Mouse (Mus musculus): ENCODE measurements around the gene Micu2. TPM values are rescaled to one million over a fixed set of nuclear protein-coding genes. Genes with fewer than 3 reads are reported as not detected.
A peak's percentile ranks its signal among the peaks of the same experiment; 100 is the strongest.

Micu2 gene
- polyA plus RNA-seq, 2 experiments: 42.7 to 67.1 TPM

GRCm38 (mm10) chr14:57886032-57886431 lies 113.0 kb downstream of the Micu2 start:
- DNase-seq (ENCODE audit: low spot score): no peak
- TF ChIP-seq POLR2A (IDR thresholded peaks at IDR 0.05; ENCODE audit: borderline replicate concordance, extremely low read depth, insufficient read depth, insufficient read length): no peak
- Histone ChIP-seq H3K36me3 (ENCODE audit: control insufficient read depth, insufficient read depth, low read length) (0 out of 2 replicates have a peak, but pooled peaks cover 4% of the 10 kb centered on the region), H3K9me3 (ENCODE audit: control insufficient read depth, low read length) (no peaks in the 10 kb centered on the region), H3K9ac (ENCODE audit: low read depth, low read length, severe bottlenecking) (no peak overlapping the region), H3K27me3 (ENCODE audit: control insufficient read depth, insufficient read depth, low read length) (no peaks in the 10 kb centered on the region), H3K27ac (replicated peaks; ENCODE audit: low read depth, low read length) (no peak overlapping the region), H3K4me1 (ENCODE audit: control insufficient read depth, insufficient read depth, low read length) (peaks cover 8% of the 10 kb centered on the region; the same call in 1 of the 2 replicates), H3K4me3 (replicated peaks; ENCODE audit: low read length) (no peak overlapping the region), H3K4me2 (replicated peaks; ENCODE audit: low read depth, low read length, severe bottlenecking) (no peak overlapping the region)
- 88% methylated on average over 2 of the region's 2 CpGs for WGBS
- ATAC-seq (ENCODE audit: low FRiP score, low read depth): no peak

- WGBS: 90% methylated on average over 3 of the region's 3 CpGs
- Histone ChIP-seq H3K4me2 (replicated peaks; ENCODE audit: low read depth, low read length, severe bottlenecking) (no peak overlapping the region), H3K4me3 (replicated peaks; ENCODE audit: low read length) (no peak overlapping the region), H3K4me1 (ENCODE audit: control insufficient read depth, insufficient read depth, low read length) (peaks cover 4% of the 10 kb centered on the region; the same call in 1 of the 2 replicates), H3K27me3 (ENCODE audit: control insufficient read depth, insufficient read depth, low read length) (no peaks in the 10 kb centered on the region), H3K9ac (ENCODE audit: low read depth, low read length, severe bottlenecking) (no peak overlapping the region), H3K27ac (replicated peaks; ENCODE audit: low read depth, low read length) (no peak overlapping the region), H3K9me3 (ENCODE audit: control insufficient read depth, low read length) (no peaks in the 10 kb centered on the region), H3K36me3 (ENCODE audit: control insufficient read depth, insufficient read depth, low read length) (0 out of 2 replicates have a peak, but pooled peaks cover 4% of the 10 kb centered on the region)
- peak; percentile 18 for DNase-seq (ENCODE audit: low spot score)
- no peak for ATAC-seq (ENCODE audit: low FRiP score, low read depth)
- no peak for TF ChIP-seq POLR2A (IDR thresholded peaks at IDR 0.05; ENCODE audit: borderline replicate concordance, extremely low read depth, insufficient read depth, insufficient read length)
Measured at GRCm38 (mm10) chr14:57883341-57883740, 115.7 kb downstream of the Micu2 start.

- Histone ChIP-seq H3K4me2 (replicated peaks; ENCODE audit: low read depth, low read length, severe bottlenecking) (no peak overlapping the region), H3K4me1 (ENCODE audit: control insufficient read depth, insufficient read depth, low read length) (peaks cover 2% of the 10 kb centered on the region; the same call in 1 of the 2 replicates), H3K4me3 (replicated peaks; ENCODE audit: low read length) (no peak overlapping the region), H3K27ac (replicated peaks; ENCODE audit: low read depth, low read length) (0 out of 2 replicates have a peak overlapping the region, but pooled peaks have one; percentile 9), H3K36me3 (ENCODE audit: control insufficient read depth, insufficient read depth, low read length) (0 out of 2 replicates have a peak, but pooled peaks cover 4% of the 10 kb centered on the region), H3K27me3 (ENCODE audit: control insufficient read depth, insufficient read depth, low read length) (no peaks in the 10 kb centered on the region), H3K9ac (ENCODE audit: low read depth, low read length, severe bottlenecking) (no peak overlapping the region), H3K9me3 (ENCODE audit: control insufficient read depth, low read length) (no peaks in the 10 kb centered on the region)
- TF ChIP-seq POLR2A (IDR thresholded peaks at IDR 0.05; ENCODE audit: borderline replicate concordance, extremely low read depth, insufficient read depth, insufficient read length): no peak
- 73% methylated on average over 4 of the region's 4 CpGs for WGBS
- no peak for DNase-seq (ENCODE audit: low spot score)
- ATAC-seq (ENCODE audit: low FRiP score, low read depth): no peak
Measured at GRCm38 (mm10) chr14:57882720-57883119, 116.3 kb downstream of the Micu2 start.

GRCm38 (mm10) chr14:57881793-57882192 lies 117.3 kb downstream of the Micu2 start:
- H3K36me3 ChIP-seq (ENCODE audit: control insufficient read depth, insufficient read depth, low read length): 0 out of 2 replicates have a peak, but pooled peaks cover 4% of the 10 kb centered on the region
- DNase-seq (ENCODE audit: low spot score) (no peak), ATAC-seq (ENCODE audit: low FRiP score, low read depth) (no peak)
- no peak overlapping the region for H3K9ac ChIP-seq (ENCODE audit: low read depth, low read length, severe bottlenecking)
- no peaks in the 10 kb centered on the region for H3K27me3 ChIP-seq (ENCODE audit: control insufficient read depth, insufficient read depth, low read length)
- peaks cover 2% of the 10 kb centered on the region; the same call in 1 of the 2 replicates for H3K4me1 ChIP-seq (ENCODE audit: control insufficient read depth, insufficient read depth, low read length)
- H3K4me2 ChIP-seq (replicated peaks; ENCODE audit: low read depth, low read length, severe bottlenecking): no peak overlapping the region
- H3K9me3 ChIP-seq (ENCODE audit: control insufficient read depth, low read length): no peaks in the 10 kb centered on the region
- WGBS: 52% methylated on average over 4 of the region's 4 CpGs
- peak overlapping the region; percentile 9; the same call in 1 of the 2 replicates for H3K27ac ChIP-seq (replicated peaks; ENCODE audit: low read depth, low read length)
- H3K4me3 ChIP-seq (replicated peaks; ENCODE audit: low read length): no peak overlapping the region
- TF ChIP-seq POLR2A (IDR thresholded peaks at IDR 0.05; ENCODE audit: borderline replicate concordance, extremely low read depth, insufficient read depth, insufficient read length): no peak

GRCm38 (mm10) chr14:57881074-57881473 lies 118.0 kb downstream of the Micu2 start:
- Histone ChIP-seq H3K27me3 (ENCODE audit: control insufficient read depth, insufficient read depth, low read length) (no peaks in the 10 kb centered on the region), H3K36me3 (ENCODE audit: control insufficient read depth, insufficient read depth, low read length) (0 out of 2 replicates have a peak, but pooled peaks cover 4% of the 10 kb centered on the region), H3K4me3 (replicated peaks; ENCODE audit: low read length) (no peak overlapping the region), H3K9ac (ENCODE audit: low read depth, low read length, severe bottlenecking) (no peak overlapping the region), H3K4me2 (replicated peaks; ENCODE audit: low read depth, low read length, severe bottlenecking) (no peak overlapping the region), H3K4me1 (ENCODE audit: control insufficient read depth, insufficient read depth, low read length) (peaks cover 2% of the 10 kb centered on the region; the same call in 1 of the 2 replicates), H3K9me3 (ENCODE audit: control insufficient read depth, low read length) (no peaks in the 10 kb centered on the region), H3K27ac (replicated peaks; ENCODE audit: low read depth, low read length) (no peak overlapping the region)
- no peak for ATAC-seq (ENCODE audit: low FRiP score, low read depth)
- no peak for DNase-seq (ENCODE audit: low spot score)
- no peak for TF ChIP-seq POLR2A (IDR thresholded peaks at IDR 0.05; ENCODE audit: borderline replicate concordance, extremely low read depth, insufficient read depth, insufficient read length)
